Mouse (Mus musculus) G1E (cell line): ENCODE results near the gene Ifna2.

Source experiments
- CTCF ChIP-seq: IDR thresholded peaks from 2 replicates; pipeline ENCODE4 v1.5.1; 2012; ENCODE audit warnings: low read depth, low read length, inconsistent platforms, mixed read lengths
- GATA1 ChIP-seq: IDR thresholded peaks from 2 replicates; pipeline ENCODE4 v1.6.1; 2012; ENCODE audit warnings: borderline replicate concordance, low read length, inconsistent platforms, mixed read lengths
- GATA2 ChIP-seq: IDR thresholded peaks from 2 replicates; pipeline ENCODE4 v1.6.1; 2012; ENCODE audit warnings: low read depth, low read length, inconsistent platforms, borderline replicate concordance
- POLR2AphosphoS5 ChIP-seq: IDR thresholded peaks from 2 replicates; pipeline ENCODE4 v1.6.1; 2012; ENCODE audit warnings: low read depth, low read length, inconsistent platforms; ENCODE audit not compliant: insufficient replicate concordance
- TAL1 ChIP-seq: conservative IDR thresholded peaks from 2 replicates; pipeline ENCODE4 v1.6.1; 2012; ENCODE audit warnings: low read depth, low read length, inconsistent platforms, mixed read lengths

DNA sequence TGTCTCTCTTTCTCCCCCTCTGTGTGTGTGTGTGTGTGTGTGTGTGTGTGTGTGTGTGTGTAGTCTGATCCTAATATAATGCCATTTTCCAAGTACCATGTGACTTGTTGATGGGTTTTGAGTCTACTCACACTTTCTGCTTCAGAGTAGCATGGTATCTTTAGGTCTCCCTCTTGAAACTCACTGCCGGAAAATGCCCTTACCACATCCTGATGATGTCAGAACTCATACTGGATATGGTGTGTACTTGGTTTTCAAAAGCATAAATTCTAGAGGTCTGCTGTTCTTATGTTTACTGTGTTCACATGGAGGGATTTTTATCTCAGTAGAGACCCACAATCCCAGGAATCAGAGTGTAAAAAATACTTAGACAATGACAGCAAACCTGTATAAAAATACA, 8.8 kb upstream of the Ifna2 start:
- TF ChIP-seq CTCF (no peak), GATA1 (no peak), TAL1 (no peak), GATA2 (no peak), POLR2AphosphoS5 (no peak)
